Mouse (Mus musculus): ENCODE results near the gene Btrc. TPM values are rescaled to one million over a fixed set of nuclear protein-coding genes. Genes with fewer than 3 reads are reported as not detected.

Btrc gene
- total and polyA plus RNA-seq, 3 experiments, result 14.2 to 30.3 TPM; not detected in 1

DNA sequence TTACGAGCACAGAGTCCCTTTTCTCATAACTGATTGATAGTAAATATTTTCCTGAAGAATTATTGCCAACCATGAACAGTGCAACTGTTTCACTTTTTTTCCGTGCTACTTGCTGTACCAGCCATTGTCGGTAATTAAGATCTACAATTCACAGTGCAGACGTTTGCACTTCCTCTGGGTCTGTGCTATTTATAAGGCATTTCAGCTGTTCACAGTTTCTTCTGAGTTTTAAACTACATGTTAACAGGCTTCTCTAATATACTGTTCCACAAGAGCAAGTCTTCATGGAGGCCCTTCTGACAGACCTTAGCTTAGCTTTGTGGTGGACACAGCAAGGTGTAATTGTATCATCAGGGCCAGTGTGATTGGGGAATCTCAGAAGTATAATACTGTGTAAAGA is 111.2 kb downstream of the Btrc start:
- 0 out of 4 replicates have a peak, but pooled peaks of 1 of the 2 experiments have one; percentile 6 for TF ChIP-seq USF2 (IDR thresholded peaks at IDR 0.05; ENCODE audit: borderline replicate concordance in 1 of 2, insufficient read depth in 1 of 2, low read depth in 1 of 2, low read length in 2 of 2)
- no peak for TF ChIP-seq CHD2 (IDR thresholded peaks at IDR 0.05; ENCODE audit: low read length)
- Histone ChIP-seq H3K4me3 (ENCODE audit: control insufficient read depth in 1 of 2, insufficient read depth in 1 of 2, low read depth in 2 of 2, low read length in 2 of 2) (no peak overlapping the region), H3K36me3 (ENCODE audit: control insufficient read depth in 1 of 2, insufficient read depth in 2 of 2, low read length in 2 of 2) (peaks cover 0 to 5% of the 10 kb centered on the region in 2 experiments; a peak in 2 of 4 replicates), H3K27ac (ENCODE audit: control insufficient read depth, low read depth, low read length) (no peak overlapping the region), H3K9me3 (replicated peaks; ENCODE audit: insufficient read depth, low read length) (no peaks in the 10 kb centered on the region), H3K4me1 (ENCODE audit: control insufficient read depth in 1 of 2, insufficient read depth in 2 of 2, low read length in 2 of 2) (peaks cover 0 to 2% of the 10 kb centered on the region in 2 experiments; a peak in 1 of 4 replicates), H3K9ac (ENCODE audit: control insufficient read depth, low read depth, low read length, poor library complexity, severe bottlenecking) (no peak overlapping the region), H3K27me3 (ENCODE audit: control insufficient read depth in 1 of 2, insufficient read depth in 2 of 2, low read length in 2 of 2) (no peaks in the 10 kb centered on the region), H3K79me2 (ENCODE audit: control insufficient read depth, insufficient read depth, low read length, poor library complexity) (no peaks in the 10 kb centered on the region)
- no peak for DNase-seq (ENCODE audit: low read depth, low spot score)

DNA sequence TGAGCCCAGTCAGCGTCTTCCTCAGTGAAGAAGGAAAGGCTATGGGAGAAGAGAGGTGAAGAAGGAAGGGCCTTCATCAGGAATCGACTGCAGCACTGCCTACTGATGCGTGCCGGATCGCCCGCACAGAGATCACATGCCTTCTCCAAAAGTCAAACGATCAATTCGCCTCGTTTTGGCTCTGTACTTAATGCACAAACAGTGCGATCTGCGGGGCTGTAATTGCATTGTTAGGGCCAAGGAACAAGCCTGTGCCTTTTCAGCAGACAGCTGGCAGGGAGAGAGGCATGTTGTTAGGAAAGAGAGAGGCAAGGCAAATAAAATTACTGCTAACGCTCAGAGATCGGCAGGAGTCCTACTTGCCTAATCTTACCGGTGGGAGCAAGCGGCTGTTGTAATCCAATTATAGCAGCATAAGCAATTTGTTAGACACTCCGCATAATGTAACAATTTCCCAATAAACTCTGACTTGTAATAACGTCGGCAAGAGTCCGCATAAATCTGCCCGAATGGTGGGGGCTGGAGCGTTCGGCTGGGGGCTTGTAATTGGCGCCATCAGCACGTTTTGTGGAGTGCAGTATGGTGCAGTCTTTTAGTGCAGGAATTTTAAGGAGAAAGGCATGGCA is 112.5 kb downstream of the Btrc start:
- no peak for TF ChIP-seq KAT2A (conservative IDR thresholded peaks at IDR 0.05; ENCODE audit: low read depth, low read length)
- no peak for TF ChIP-seq MYB (IDR thresholded peaks at IDR 0.05; ENCODE audit: low read depth, low read length)
- no peak for TF ChIP-seq SIN3A (IDR thresholded peaks at IDR 0.05; ENCODE audit: low read length)
- TF ChIP-seq NRF1 (IDR thresholded peaks at IDR 0.05; ENCODE audit: insufficient read depth, low read depth, low read length, poor library complexity, severe bottlenecking), result no peak
- no peak for TF ChIP-seq SMC3 (IDR thresholded peaks at IDR 0.05; ENCODE audit: low read depth, low read length)
- no peak for TF ChIP-seq NELFE (IDR thresholded peaks at IDR 0.05; ENCODE audit: low read depth, low read length)
- no peak for TF ChIP-seq ELF1 (IDR thresholded peaks at IDR 0.05; ENCODE audit: low read depth, low read length)
- no peak for TF ChIP-seq CHD1 (IDR thresholded peaks at IDR 0.05; ENCODE audit: low read depth, low read length)
- TF ChIP-seq RCOR1 (IDR thresholded peaks at IDR 0.05; ENCODE audit: low read depth, low read length), result no peak
- no peak for TF ChIP-seq TAL1 (IDR thresholded peaks at IDR 0.05; ENCODE audit: low read length)
- no peak for TF ChIP-seq ZC3H11A (IDR thresholded peaks at IDR 0.05; ENCODE audit: low read depth, low read length)
- TF ChIP-seq RAD21 (IDR thresholded peaks at IDR 0.05; ENCODE audit: low read depth, low read length), result no peak
- TF ChIP-seq ZKSCAN1 (IDR thresholded peaks at IDR 0.05; ENCODE audit: low read depth, low read length), result no peak
- TF ChIP-seq MAFK (IDR thresholded peaks at IDR 0.05; ENCODE audit: borderline replicate concordance, low read depth, low read length), result no peak
- TF ChIP-seq E2F4 (IDR thresholded peaks at IDR 0.05; ENCODE audit: borderline replicate concordance, low read depth, low read length), result no peak
- Histone ChIP-seq H3K27me3 (ENCODE audit: control insufficient read depth in 1 of 2, insufficient read depth in 2 of 2, low read length in 2 of 2) (no peaks in the 10 kb centered on the region), H3K9me3 (replicated peaks; ENCODE audit: insufficient read depth, low read length) (no peaks in the 10 kb centered on the region), H3K79me2 (ENCODE audit: control insufficient read depth, insufficient read depth, low read length, poor library complexity) (no peaks in the 10 kb centered on the region), H3K4me3 (ENCODE audit: control insufficient read depth in 1 of 2, insufficient read depth in 1 of 2, low read depth in 2 of 2, low read length in 2 of 2) (no peak overlapping the region), H3K4me1 (ENCODE audit: control insufficient read depth in 1 of 2, insufficient read depth in 2 of 2, low read length in 2 of 2) (peaks cover 0 to 2% of the 10 kb centered on the region in 2 experiments; a peak in 2 of 4 replicates), H3K9ac (ENCODE audit: control insufficient read depth, low read depth, low read length, poor library complexity, severe bottlenecking) (no peak overlapping the region), H3K36me3 (ENCODE audit: control insufficient read depth in 1 of 2, insufficient read depth in 2 of 2, low read length in 2 of 2) (peaks cover 0 to 5% of the 10 kb centered on the region in 2 experiments; a peak in 2 of 4 replicates), H3K27ac (ENCODE audit: control insufficient read depth, low read depth, low read length) (no peak overlapping the region)
- DNase-seq (ENCODE audit: low read depth, low spot score), result no peak
